Mouse (Mus musculus): ENCODE data around the gene Ccr3. TPM values are rescaled to one million over a fixed set of nuclear protein-coding genes. Genes with fewer than 3 reads are reported as not detected.
"Not testable (repeated sequence)": the region's sequence is repeated elsewhere in the genome, so short reads cannot be mapped to it uniquely, and the experiment has no call there.

The Ccr3 gene
- total and polyA plus RNA-seq, 2 experiments from 2014 or later = not detected

- DNase-seq (ENCODE audit: low spot score) = no peak
- Histone ChIP-seq H3K27ac (ENCODE audit: low read depth, low read length) (no peak overlapping the region), H3K4me2 (ENCODE audit: low read depth, low read length, poor library complexity, severe bottlenecking) (no peak overlapping the region), H3K27me3 (ENCODE audit: insufficient read depth, low read length) (no peaks in the 10 kb centered on the region), H3K36me3 (ENCODE audit: insufficient read depth, low read length) (no peaks in the 10 kb centered on the region), H3K9ac (replicated peaks; ENCODE audit: low read length, poor library complexity, severe bottlenecking) (no peak overlapping the region), H3K9me3 (ENCODE audit: low read length) (no peaks in the 10 kb centered on the region), H3K4me1 (ENCODE audit: insufficient read depth, low read length) (no peaks in the 10 kb centered on the region), H3K4me3 (ENCODE audit: low read depth, low read length) (no peak overlapping the region)
- 88% methylated on average over 3 of the region's 3 CpGs for WGBS
- no peak for ATAC-seq (ENCODE audit: low FRiP score)
- TF ChIP-seq CTCF (IDR thresholded peaks at IDR 0.05) = no peak
Observed at GRCm38 (mm10) chr9:124056158-124056709, 34.5 kb downstream of the Ccr3 start.

DNA sequence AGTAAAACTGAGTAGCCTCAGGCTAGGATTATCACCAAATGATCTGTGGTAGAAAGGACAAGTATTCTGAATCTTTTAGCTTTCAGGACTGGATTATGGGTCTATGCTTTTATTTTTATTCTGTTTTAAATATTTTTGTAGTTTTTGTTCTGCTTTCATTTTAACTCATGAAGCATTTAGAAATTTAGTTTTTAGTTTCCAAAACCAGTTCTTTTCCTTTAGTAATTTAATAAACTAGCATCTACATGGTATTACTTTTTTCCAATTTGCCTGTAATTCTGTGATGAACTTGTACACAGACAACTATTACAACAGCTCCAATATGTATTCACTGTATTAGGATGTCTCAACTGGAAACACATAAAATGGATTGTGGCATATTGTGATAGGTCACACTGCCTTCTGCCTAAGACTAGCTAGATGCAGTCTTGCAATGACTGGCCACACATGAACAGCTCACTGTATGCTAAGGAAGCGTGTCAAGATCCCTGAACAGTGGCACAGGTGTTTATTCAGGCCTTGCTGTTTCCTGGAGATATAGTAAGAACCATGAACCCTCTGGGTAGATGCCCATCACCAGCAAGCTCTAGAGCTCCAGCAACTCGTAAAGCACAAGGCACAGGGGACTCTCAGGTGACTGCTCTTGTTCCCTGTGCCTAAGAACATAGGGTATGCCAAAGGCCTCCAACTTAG is 38.0 kb downstream of the Ccr3 start:
- 82% methylated on average over 2 of the region's 2 CpGs for whole genome bisulfite sequencing
- Histone ChIP-seq H3K36me3 (ENCODE audit: insufficient read depth, low read length) (no peaks in the 10 kb centered on the region), H3K27ac (ENCODE audit: low read depth, low read length) (no peak overlapping the region), H3K4me1 (ENCODE audit: insufficient read depth, low read length) (no peaks in the 10 kb centered on the region), H3K4me2 (ENCODE audit: low read depth, low read length, poor library complexity, severe bottlenecking) (no peak overlapping the region), H3K4me3 (ENCODE audit: low read depth, low read length) (no peak overlapping the region), H3K9ac (replicated peaks; ENCODE audit: low read length, poor library complexity, severe bottlenecking) (no peak overlapping the region), H3K27me3 (ENCODE audit: insufficient read depth, low read length) (no peaks in the 10 kb centered on the region), H3K9me3 (ENCODE audit: low read length) (no peaks in the 10 kb centered on the region)
- DNase-seq (ENCODE audit: low spot score) (no peak), ATAC-seq (ENCODE audit: low FRiP score) (no peak)
- TF ChIP-seq CTCF (IDR thresholded peaks at IDR 0.05) = no peak

GRCm38 (mm10) chr9:124061474-124062432 is 40.0 kb downstream of the Ccr3 start:
- H3K9ac ChIP-seq (replicated peaks; ENCODE audit: low read length, poor library complexity, severe bottlenecking); ATAC-seq (ENCODE audit: low FRiP score); H3K9me3 ChIP-seq (ENCODE audit: low read length); H3K4me2 ChIP-seq (ENCODE audit: low read depth, low read length, poor library complexity, severe bottlenecking); H3K27ac ChIP-seq (ENCODE audit: low read depth, low read length); H3K36me3 ChIP-seq (ENCODE audit: insufficient read depth, low read length); DNase-seq (ENCODE audit: low spot score); H3K27me3 ChIP-seq (ENCODE audit: insufficient read depth, low read length); H3K4me3 ChIP-seq (ENCODE audit: low read depth, low read length); H3K4me1 ChIP-seq (ENCODE audit: insufficient read depth, low read length): not testable (repeated sequence)
- 65% methylated on average over 3 of the region's 3 CpGs for WGBS

GRCm38 (mm10) chr9:124066572-124067103 is 44.9 kb downstream of the Ccr3 start:
- no peak overlapping the region for H3K9ac ChIP-seq (replicated peaks; ENCODE audit: low read length, poor library complexity, severe bottlenecking)
- H3K27me3 ChIP-seq (ENCODE audit: insufficient read depth, low read length) = no peaks in the 10 kb centered on the region
- H3K27ac ChIP-seq (ENCODE audit: low read depth, low read length) = no peak overlapping the region
- DNase-seq (ENCODE audit: low spot score) (no peak), ATAC-seq (ENCODE audit: low FRiP score) (no peak)
- no peaks in the 10 kb centered on the region for H3K36me3 ChIP-seq (ENCODE audit: insufficient read depth, low read length)
- no peak overlapping the region for H3K4me2 ChIP-seq (ENCODE audit: low read depth, low read length, poor library complexity, severe bottlenecking)
- H3K4me3 ChIP-seq (ENCODE audit: low read depth, low read length) = no peak overlapping the region
- H3K9me3 ChIP-seq (ENCODE audit: low read length) = no peaks in the 10 kb centered on the region
- no peaks in the 10 kb centered on the region for H3K4me1 ChIP-seq (ENCODE audit: insufficient read depth, low read length)
- no peak for TF ChIP-seq CTCF (IDR thresholded peaks at IDR 0.05)

DNA sequence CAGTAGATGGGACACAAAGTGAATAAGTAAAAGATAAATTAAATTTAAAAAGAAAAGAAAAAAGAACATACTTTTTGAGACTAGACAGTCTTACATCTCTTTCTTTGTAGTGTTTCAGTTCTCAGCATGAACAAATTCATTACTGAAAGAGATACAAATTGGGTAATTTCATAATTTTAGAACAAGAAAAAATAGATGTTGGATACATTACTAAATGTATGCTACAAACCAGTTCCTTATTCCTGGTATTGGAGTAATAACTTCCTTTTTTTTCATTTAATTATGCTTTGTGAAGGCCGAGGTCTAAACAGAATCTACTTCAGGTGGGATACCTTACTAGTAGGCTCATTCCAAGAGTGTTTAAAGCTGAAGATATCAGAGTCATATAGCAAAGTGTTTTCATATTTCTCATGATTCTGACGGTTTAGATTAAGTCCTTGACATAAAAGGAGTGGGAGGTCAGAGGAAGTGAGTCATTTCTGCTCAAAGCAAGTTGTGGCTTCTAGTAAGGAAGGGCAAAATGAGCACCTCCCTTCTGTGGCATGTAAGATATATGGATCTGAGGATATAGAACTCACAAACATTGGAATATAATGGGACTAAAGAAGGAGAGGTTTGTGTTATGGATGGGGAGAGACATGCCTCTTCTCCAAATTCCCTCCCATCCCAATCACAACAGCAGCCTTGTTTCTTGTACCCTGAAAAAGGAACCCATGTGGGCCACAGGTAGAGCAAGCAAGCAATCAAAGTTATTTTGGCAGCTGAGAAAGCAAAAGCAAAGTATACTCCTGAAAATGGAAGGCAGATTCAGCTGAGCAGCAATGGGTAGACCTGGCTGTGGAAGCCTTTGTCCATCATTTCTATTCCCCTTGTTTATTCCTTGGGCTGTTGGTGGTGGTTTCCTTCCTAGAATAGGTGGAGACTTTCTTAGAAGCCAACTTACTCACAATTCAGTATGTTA is 46.6 kb downstream of the Ccr3 start:
- H3K9ac ChIP-seq (replicated peaks; ENCODE audit: low read length, poor library complexity, severe bottlenecking) = no peak overlapping the region
- 70% methylated on average over 2 of the region's 2 CpGs for WGBS
- no peaks in the 10 kb centered on the region for H3K27me3 ChIP-seq (ENCODE audit: insufficient read depth, low read length)
- DNase-seq (ENCODE audit: low spot score) (no peak), ATAC-seq (ENCODE audit: low FRiP score) (no peak)
- H3K4me1 ChIP-seq (ENCODE audit: insufficient read depth, low read length) = no peaks in the 10 kb centered on the region
- no peaks in the 10 kb centered on the region for H3K36me3 ChIP-seq (ENCODE audit: insufficient read depth, low read length)
- no peak overlapping the region for H3K27ac ChIP-seq (ENCODE audit: low read depth, low read length)
- H3K4me3 ChIP-seq (ENCODE audit: low read depth, low read length) = no peak overlapping the region
- H3K9me3 ChIP-seq (ENCODE audit: low read length) = no peaks in the 10 kb centered on the region
- no peak for TF ChIP-seq CTCF (IDR thresholded peaks at IDR 0.05)
- no peak overlapping the region for H3K4me2 ChIP-seq (ENCODE audit: low read depth, low read length, poor library complexity, severe bottlenecking)
